Mouse (Mus musculus): ENCODE data around the gene Nkpd1.

- TF ChIP-seq POLR2A (IDR thresholded peaks at IDR 0.05; ENCODE audit: low read depth, low read length) (no peak), CTCF (IDR thresholded peaks at IDR 0.05; ENCODE audit: extremely low read depth, insufficient read depth, insufficient read length, insufficient replicate concordance) (no peak)
Measured at GRCm38 (mm10) chr7:19512353-19512752, 5.3 kb upstream of the Nkpd1 start.
